Mouse (Mus musculus) common myeloid progenitor, adult 5-6 weeks (primary cell): Measurements from ENCODE around the gene Fras1. TPM values are rescaled to one million over a fixed set of nuclear protein-coding genes. Genes with fewer than 3 reads are reported as not detected.

Source experiments
- ATAC-seq: replicated peaks from 2 replicates; pipeline ENCODE4 v1.8.0; 2016; ENCODE audit warnings: low read depth, mild to moderate bottlenecking, moderate TSS enrichment, inconsistent platforms; ENCODE audit not compliant: poor library complexity, severe bottlenecking
- total RNA-seq: library from RNA; stranded (forward); fragments of 200-1000, 187-1606 nt; gene quantifications from 2 replicates; pipeline ENCODE4 v1.2.3, GENCODE M21; 2017

Gene Fras1
- total RNA-seq, 1 experiment from 2014 or later: not detected

DNA sequence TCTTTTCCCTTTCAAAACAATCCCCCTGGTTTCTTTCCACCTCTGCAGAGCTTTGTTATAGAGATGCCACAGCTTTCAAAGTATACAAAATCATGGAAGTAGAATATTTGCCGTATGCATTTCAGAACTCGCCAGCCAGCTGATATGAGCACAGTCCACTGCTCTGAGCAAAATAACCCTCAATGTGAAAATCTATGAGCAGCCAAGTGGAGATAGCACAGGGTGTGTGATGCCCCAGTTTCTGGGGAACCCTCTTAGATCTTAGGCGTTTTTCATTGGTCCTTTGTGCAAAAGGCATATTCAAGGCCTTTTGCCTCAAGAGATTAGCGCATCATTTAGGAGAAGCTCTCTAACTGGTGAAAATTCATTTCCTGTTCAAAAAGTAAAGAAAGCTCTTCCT, 170.4 kb downstream of the Fras1 start:
- no peak for ATAC-seq

DNA sequence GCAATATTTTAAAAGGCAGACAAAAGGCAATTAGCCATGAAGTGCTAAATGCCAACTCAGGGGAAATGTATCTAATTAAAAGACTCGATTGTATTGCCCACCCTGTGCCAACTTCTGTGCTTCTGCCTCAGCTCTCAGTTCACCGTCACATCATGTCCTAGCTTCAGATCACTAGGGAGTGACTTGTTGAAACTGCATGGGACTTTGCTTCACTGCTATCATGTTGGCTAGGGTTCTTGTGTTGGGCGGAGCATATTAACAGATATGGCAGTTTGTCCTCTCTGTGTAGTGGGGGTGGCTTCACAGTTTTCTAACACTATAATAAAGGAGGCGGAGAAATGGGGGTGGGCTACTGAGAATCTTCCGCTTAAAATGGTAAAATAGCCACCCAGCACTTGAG, 172.2 kb downstream of the Fras1 start:
- no peak for ATAC-seq

DNA sequence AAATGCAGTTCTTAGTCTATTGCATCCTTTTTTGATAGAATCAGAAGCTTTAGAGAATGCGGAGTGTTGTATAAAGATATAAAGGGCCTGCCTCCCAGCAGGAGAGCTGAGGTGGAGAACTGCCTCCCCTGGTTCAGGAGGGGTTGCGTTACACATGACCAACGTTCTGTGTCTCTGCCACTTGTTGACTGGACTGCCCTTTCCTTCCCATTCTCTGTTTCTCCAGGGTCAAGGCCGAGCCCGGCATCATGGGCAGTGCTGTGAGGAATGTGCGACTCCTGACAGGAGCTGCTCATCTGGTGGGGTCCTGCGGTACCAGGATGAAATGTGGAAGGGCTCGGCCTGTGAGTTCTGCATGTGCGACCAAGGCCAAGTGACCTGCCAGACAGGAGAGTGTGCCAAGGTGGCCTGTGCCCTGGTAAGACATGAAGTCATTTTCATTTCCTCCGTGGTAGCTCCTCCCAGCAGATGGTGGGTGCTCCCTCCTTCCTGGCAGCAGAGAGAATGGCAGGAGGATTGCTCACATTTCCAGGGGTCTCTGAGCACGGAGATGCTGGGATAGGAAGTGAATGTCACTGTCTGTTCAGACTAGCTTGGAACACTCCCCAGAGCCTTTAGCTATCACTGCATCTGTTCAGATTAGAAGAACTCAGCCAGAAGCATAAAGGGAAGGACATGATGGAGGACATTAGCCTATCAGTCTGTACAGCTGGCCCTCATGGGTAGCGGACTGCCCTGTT, 181.4 kb downstream of the Fras1 start:
- no peak for ATAC-seq

DNA sequence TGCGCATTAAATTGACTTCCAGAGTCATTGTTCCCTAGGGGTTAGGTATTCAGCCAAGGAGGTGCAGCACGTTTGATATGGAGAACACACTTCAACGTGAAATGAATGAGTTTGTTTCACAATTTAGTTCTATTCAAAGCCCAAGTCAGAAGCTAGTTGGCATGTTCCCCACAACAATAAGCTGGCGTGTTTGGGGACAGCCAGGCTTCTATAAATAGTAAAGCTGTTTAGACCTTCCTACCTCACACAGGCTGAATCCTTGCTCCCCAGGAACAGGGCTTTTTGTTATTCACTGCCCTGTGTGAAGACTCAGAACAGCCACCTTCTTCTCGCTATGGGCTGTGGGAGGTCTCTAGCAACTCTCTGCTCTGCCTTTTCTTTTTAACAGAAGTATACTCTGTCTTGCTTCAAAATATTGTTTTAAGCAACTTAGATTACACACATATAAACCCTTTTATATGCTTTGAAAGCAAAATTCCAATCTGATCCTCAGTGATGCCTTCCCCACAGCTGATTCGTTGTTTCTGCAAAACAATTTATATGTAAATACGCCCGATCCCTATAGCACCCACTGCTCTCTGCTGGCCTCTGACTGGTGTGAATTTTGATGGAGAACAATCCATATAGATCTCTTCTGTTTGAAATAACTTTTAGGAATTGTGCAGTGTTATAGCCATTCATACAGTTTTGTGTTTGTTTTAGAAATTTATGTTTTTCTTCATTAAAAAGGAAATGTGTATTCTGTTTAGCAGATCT, 184.5 kb downstream of the Fras1 start:
- no peak for ATAC-seq

DNA sequence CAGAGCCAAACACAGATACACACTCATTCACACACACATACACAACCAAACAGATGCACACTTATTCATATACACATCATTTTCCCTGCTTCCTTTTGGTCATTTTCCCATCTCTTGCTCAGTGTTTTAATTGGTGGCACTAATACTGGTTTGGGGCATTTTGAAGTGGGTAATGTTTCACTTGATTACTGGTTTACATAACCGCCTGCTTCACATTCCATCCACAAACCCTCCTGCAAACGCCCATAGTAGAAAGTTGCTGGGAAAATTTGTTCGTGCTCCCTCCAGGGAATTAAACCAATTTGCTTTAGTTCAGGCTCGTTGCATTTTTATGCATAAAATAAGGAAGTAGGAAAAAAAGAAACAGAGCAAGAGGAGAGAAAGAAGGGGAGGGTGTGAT, 200.8 kb downstream of the Fras1 start:
- ATAC-seq: no peak

DNA sequence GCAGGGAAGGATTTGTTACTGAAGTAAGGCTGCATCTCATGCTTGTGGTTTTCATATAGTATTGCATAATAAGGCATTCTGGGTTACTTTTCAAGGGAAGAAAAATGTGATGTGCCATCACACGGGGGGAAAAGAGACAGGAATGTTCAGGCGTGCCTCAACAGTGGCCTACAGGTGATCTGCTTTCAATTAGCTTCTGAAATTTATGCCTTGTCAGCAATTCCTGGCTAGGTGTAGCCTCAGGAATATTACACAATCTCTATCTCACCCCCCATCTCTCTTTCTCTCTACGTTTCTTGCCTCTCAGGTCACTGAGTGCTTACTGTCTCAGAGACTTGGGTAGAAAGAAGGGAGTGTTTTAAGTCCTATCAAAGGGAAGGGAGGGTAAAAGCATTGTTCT, 204.9 kb downstream of the Fras1 start:
- no peak for ATAC-seq

DNA sequence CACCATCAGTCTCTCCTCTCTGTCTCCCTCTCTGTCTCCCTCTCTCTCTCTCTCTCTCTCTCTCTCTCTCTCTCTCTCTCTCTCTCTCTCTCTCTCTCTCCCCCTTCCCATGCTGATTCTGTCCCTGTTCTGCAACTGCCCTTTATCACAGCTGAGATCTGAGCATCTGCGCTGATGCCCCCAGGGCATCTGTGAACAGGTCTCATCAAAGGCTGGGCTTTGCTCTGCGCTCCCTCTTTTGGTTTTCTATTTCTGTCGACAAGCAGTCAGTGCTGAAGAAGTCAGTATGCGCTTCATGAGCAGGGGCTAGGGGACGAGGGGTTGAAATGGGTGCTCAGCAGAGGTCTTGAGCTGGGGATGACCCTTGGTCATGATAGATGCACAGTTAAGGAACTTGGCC, 206.2 kb downstream of the Fras1 start:
- ATAC-seq: no peak

DNA sequence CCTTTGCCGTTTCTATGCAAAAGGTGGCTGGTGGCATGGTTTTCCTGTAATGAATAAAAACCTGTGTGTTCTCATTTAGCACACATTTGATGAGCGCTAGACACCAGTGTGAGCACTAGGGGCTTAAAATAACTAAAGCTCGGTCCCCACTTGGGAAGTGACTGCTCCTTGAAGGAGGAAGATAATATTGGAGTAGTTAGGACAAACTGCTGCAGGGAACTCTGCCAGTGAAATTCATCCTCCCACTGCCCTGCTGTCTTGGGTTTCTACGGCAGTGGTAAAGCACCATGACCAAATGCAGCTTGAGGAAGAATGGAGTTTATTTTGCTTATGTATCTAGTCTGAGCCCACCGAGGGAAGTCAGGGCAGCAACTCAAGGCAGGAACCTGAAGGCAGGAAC, 211.0 kb downstream of the Fras1 start:
- no peak for ATAC-seq

DNA sequence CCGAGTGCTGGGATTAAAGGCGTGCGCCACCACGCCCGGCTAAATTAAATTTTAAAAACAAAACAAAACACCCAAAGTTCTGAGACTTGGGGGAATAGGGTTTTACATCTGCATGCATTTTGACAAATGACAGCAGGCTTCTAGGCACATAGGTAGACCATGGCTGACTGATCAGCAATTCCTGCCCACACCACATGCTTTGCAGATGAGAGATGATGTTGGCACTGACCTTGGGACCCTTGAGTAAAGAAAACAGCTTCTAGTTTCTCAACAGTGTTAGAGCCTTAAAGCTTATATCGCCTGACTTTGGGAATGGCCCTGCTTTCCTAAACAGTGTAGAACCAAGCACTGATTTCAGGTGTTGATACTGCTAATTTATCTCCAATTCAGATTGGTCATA, 216.9 kb downstream of the Fras1 start:
- no peak for ATAC-seq

DNA sequence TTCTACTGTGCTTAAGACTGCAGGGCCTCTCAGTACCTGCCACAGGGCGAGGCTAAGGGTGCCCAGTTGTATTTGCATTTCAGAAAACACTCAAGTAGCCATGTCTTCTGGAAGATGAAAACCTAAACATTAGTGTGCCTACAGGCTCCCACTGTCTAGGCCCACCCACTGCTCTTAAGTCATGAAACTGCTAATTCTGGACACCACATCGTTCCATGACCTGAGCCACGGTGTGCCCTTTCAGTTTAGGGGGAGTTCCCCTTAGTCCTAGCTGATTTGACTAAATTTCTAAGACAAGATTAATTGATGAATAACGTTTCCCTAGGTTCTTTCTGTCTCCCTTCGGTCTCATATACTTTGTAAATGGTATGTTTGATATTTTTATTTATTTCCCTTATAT, 222.0 kb downstream of the Fras1 start:
- ATAC-seq: no peak

DNA sequence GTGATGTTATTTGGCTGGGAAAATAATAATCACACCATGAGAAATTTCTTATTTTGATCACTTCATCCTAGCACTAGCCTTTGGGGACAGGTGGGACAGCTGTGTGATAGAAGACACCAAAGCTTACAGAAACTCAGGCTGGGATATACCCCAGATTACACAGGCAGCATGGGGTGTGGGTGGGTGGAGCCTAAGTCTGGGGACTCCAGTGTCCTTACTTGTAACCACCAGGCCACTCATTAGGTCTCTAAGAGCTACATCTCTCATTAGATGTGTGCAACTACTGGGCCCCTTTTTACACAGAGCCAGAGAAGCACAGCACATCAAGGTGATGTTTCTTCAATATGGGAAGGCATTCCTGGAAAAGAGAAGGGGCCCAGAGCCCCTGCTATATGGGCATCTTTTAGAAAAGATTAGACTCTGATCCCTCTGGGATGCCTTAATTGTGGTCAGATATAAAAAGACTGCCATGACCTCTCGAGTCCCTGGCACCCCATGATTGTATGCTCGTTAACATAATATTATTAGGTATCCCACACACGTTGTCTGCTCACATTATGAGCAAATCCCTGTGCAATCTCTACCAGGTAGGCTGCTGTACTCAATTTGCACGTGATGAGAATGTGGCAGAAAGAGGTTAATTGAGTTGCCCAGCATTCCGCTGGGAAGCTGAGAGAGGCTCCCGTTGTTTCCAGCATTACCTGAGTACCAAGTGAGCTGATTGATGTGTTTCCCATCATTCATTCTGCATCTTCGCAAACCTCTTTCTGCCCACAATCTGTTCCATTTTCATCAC, 230.4 kb downstream of the Fras1 start:
- ATAC-seq: no peak

DNA sequence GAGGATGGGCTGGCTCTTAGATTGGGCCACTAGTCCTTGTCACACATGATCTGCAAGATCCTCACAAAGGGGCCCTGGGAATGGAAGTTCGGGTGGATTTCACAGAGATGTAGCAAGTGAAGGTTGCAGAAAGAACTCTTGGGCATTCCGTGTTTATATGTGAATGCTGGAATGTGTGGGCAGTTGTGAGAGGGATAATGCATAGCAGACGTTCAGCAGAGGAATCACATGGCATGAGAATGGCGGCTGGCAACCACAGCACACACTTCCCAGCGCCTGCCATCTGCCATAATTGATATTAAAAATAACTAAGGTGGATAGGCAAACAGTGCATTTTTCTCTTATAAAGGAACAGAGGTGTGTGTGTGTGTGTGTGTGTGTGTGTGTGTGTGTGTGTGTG, 234.3 kb downstream of the Fras1 start:
- ATAC-seq: no peak

DNA sequence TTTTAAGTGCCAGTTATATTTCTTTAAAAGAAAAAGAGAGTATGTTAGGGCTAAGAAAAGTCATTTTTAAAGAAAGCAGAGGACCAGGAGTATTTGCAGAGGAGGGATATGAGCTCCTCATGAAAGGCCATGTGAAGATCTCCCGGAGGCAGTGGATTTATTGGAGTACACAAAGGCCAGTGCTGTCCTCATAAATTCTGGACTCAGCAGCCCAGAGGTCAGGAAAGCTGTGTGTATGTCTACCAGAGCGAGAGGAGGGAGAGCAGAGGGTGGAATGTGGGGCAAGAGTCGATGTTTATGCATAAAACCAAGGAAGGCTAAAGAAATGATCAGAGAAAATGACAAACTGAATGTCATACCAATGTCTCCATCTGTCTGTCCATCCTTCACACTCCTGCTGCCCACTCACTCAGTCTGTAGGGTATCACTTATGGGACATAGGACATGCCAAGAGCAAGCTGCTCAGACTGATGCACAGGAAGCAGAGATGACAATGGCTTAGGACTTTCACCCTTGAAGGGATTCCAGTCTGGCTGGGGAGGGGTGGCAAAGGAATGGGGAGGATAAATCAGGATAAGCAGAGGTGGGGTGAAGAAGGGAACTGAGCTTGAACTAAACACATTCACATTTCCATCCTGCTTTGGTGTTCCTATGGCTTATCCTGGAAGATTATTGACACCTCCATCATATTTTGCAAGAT, 235.0 kb downstream of the Fras1 start:
- ATAC-seq: no peak

DNA sequence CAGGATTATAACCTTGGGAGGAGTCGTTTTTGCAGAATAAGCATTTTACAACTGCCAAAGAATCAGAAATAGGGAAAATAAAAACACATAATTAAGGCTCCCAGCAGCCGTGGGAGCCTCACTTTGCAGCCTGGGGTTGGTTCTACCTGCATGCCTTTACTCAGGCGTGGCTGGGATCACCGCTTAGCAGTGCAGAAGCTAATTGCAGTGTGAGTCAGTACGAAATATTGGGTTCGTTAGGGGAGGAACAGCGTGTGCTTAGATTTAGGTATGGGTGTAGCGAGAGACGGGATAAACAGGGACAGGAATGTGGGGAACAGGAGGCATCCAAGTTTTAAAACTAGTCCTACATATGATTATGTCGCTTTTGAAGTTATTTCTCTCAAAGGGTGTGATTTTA, 238.3 kb downstream of the Fras1 start:
- ATAC-seq: no peak

DNA sequence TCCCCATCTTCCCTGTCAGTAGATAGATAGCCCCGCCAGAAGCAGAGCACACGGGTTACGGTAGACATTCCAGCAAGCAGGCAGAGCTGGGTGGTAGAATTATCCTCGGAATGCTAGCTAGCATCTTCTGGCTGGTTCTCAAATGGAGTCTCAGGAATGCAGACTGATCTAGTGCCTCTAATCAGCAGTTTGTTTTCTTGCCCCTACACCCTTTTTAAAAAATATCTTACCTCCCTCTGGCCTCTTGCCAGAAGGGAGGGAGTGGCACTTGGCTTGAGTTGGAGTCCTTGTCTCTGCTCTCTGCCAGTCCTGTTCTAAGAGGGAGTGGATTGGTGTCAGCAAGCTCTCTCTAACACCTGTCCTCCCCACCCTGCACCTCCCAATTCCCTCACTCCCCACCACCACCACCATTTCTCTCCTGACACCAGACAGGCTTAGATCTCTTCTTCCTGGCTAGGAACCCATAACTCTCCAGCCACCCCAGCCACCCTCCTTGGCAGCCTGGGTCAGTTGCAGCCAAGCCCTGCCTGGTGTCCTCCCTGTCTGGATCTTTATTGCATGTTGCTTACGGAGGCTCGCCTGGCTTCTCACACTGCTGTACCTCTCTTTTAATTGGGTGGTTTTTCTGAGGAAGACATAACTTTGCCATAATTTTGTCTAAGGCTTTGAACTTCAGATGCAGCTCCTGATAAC, 243.3 kb downstream of the Fras1 start:
- no peak for ATAC-seq

DNA sequence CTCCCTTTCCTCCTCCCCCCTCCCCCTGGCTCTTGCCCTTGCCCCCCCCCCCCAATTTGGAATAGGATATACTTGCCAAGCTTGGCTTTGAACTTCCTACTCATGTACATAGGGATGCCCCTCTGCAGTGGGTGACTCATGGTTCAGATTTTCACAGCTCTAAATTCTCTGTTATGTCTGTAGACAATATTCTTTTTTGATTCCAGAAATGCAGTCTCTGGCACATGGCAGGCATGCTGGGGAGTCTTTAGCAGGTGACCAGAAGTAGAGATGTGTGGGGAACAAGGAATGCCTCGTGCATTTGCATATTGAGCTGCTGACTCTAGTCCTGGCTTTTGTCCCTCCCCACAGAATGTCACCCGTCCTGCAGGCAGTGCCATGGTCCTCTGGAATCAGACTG, 244.3 kb downstream of the Fras1 start:
- no peak for ATAC-seq

DNA sequence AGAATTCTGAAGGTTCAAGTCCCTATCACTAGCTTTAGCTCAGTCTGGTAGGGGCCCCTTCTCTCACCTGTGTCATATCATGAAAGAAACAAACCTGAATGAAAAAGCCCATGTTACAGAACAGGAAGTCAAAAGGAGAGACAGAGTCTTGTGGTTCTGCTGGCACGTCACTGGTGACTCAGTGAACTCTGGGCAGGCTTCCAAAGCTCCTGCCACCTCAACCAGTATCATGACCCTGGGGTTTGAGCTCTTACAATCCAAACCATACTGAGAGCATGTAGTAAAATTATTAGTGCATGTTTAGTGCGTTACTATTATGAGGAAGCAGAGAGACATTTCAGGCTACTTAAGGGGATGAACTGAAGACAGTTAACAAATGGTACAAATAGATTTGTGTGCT, 246.5 kb downstream of the Fras1 start:
- ATAC-seq: 0 out of 2 replicates have a peak, but pooled peaks have one; percentile 18

DNA sequence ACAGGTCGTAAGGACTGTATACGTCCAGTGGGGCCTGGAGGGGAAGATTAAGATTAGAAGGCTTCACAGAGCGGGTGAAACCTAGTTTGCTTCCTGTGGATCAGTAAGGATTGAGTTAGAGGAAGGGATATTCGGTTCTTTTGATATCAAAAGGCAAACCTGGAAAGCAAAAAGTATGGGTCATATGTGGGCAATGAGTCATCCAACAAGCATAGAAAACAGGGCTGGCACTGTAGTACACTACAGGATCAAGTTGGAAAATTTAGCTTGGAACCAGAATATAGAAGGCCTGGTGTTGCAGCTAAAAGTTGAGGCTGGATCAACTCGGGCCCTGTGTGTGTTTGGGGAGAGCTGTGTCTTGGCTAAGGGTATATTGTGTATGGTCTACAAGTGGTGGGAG, 246.9 kb downstream of the Fras1 start:
- ATAC-seq: 0 out of 2 replicates have a peak, but pooled peaks have one; percentile 3

DNA sequence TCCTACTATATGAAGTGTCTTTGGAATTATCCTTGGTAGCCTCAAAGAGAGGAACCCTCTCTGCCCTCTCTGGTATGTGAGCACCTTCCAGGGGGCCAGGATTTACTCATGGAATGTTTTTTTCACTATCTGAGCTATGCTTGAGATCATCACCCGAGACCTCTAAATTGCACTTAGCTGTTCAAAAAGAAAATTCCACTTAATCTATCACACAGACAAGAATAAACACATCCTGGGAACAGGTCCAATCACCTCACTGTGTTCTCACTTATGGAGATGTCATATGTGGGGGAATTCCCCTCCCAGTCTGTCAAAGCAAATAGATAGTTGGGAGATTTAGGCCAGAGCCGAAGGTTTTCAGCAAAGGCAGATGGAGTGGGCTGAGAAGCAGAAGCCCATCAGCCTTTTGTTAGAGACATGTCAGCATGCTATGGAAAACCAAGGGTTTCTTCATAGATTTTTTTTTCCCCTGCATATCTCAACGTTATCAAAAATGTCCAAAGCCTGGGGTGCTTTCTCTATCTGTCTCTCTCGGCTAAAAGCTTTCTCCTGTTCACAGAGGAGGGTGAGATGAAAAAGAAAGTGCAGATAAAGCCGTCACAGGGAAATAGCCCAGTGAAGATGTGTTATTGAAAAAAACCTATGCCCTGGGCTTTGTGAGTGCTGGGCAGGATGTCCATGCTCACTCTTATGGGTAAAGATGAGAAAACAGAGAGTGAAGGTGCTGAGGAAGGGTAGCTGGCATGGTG, 249.0 kb downstream of the Fras1 start:
- no peak for ATAC-seq
